20 mouse cellular contexts compared by ENCODE assay signal in the genomic region with DNA sequence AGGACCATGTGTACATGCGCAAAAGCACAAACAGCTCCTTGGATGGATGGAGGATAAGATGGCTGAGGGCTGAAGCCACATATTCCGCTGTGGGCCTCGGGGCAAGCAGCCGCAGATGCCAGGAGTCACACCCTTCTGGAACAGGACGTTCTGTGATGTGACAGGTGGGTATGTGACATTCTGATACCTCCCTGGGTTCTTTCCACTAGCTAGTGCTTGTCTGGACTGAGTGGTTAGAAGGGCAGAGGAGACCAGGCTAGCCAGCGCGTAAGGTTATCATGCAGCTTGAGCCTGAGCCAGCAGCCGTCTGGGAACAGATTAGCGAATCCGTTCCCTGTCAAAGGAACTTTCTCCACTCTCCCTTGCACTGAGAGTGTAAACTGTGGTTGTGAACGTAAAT. TPM values are rescaled to one million over a fixed set of nuclear protein-coding genes. Genes with fewer than 3 reads are reported as not detected.
DNase-seq lines count a peak whose midpoint lies in the region; ATAC-seq and TF ChIP-seq lines count a peak whose summit lies in the region.
"Had no signal": no experiment of that assay in that cellular context is flagged by ENCODE, and none has a peak within 500 bp of the region (broad histone marks: within the 10 kb centered on the region; RNA-seq: fewer than 3 reads in every experiment).

No protein-coding gene starts in this region.

- H3K4me3 ChIP-seq in bone marrow, adult 2 months (replicated peaks; ENCODE audit: control insufficient read depth, low read depth, low read length) = no peak overlapping the region
- no peak overlapping the region for H3K4me3 ChIP-seq in hindbrain, embryonic 14.5 days (replicated peaks; ENCODE audit: low read length)
- H3K4me3 ChIP-seq in kidney, embryonic 15.5 days (replicated peaks) = no peak overlapping the region
- H3K4me3 ChIP-seq: embryonic facial prominence, embryonic 12.5 days; forebrain, embryonic 13.5 days; heart, embryonic 13.5 days; intestine, embryonic 15.5 days had no signal

- H3K4me1 ChIP-seq in bone marrow, adult 2 months (ENCODE audit: control insufficient read depth, insufficient read depth, low read length) = peaks cover 10% of the 10 kb centered on the region
- no peaks in the 10 kb centered on the region for H3K4me1 ChIP-seq in hindbrain, embryonic 14.5 days (replicated peaks; ENCODE audit: control insufficient read depth, insufficient read depth, low read length)
- H3K4me1 ChIP-seq in kidney, embryonic 15.5 days = no peaks in the 10 kb centered on the region
- H3K4me1 ChIP-seq: embryonic facial prominence, embryonic 12.5 days; forebrain, embryonic 13.5 days; heart, embryonic 13.5 days had no signal

- H3K27me3 ChIP-seq in hindbrain, embryonic 14.5 days (ENCODE audit: control insufficient read depth, insufficient read depth, low read length) = no peaks in the 10 kb centered on the region
- no peaks in the 10 kb centered on the region for H3K27me3 ChIP-seq in kidney, embryonic 15.5 days
- H3K27me3 ChIP-seq: CH12.LX; embryonic facial prominence, embryonic 12.5 days; forebrain, embryonic 13.5 days; heart, embryonic 13.5 days; intestine, embryonic 15.5 days had no signal

- no peaks in the 10 kb centered on the region for H3K36me3 ChIP-seq in hindbrain, embryonic 14.5 days (replicated peaks; ENCODE audit: control insufficient read depth, insufficient read depth)
- no peaks in the 10 kb centered on the region for H3K36me3 ChIP-seq in kidney, embryonic 15.5 days
- H3K36me3 ChIP-seq: embryonic facial prominence, embryonic 12.5 days; heart, embryonic 13.5 days; intestine, embryonic 15.5 days had no signal

- H3K9ac ChIP-seq in hindbrain, embryonic 14.5 days = no peak overlapping the region
- no peak overlapping the region for H3K9ac ChIP-seq in kidney, embryonic 15.5 days
- H3K9ac ChIP-seq: embryonic facial prominence, embryonic 12.5 days; forebrain, embryonic 13.5 days; heart, embryonic 13.5 days; intestine, embryonic 15.5 days had no signal

- 68% methylated on average over 11 of the region's 11 CpGs for WGBS in bone marrow, adult 2 months
- WGBS in hindbrain, embryonic 14.5 days = 93% methylated on average over 11 of the region's 11 CpGs
- 75% methylated on average over 11 of the region's 11 CpGs for WGBS in kidney, embryonic 15.5 days

- H3K27ac ChIP-seq in bone marrow, adult 2 months (ENCODE audit: control insufficient read depth, insufficient read depth, low read depth, low read length, poor library complexity) = peak overlapping the region; percentile 52; the same call in 1 of the 2 replicates
- H3K27ac ChIP-seq in hindbrain, embryonic 14.5 days = no peak overlapping the region
- H3K27ac ChIP-seq in kidney, embryonic 15.5 days = no peak overlapping the region
- H3K27ac ChIP-seq: embryonic facial prominence, embryonic 12.5 days; forebrain, embryonic 13.5 days; heart, embryonic 13.5 days; intestine, embryonic 15.5 days had no signal

- no peaks in the 10 kb centered on the region for H3K9me3 ChIP-seq in hindbrain, embryonic 14.5 days (ENCODE audit: control insufficient read depth, low read length)
- no peaks in the 10 kb centered on the region for H3K9me3 ChIP-seq in kidney, embryonic 15.5 days (replicated peaks)
- H3K9me3 ChIP-seq: embryonic facial prominence, embryonic 12.5 days; forebrain, embryonic 13.5 days; intestine, embryonic 15.5 days had no signal

- H3K4me2 ChIP-seq in hindbrain, embryonic 14.5 days (replicated peaks) = no peak overlapping the region
- no peak overlapping the region for H3K4me2 ChIP-seq in kidney, embryonic 15.5 days
- H3K4me2 ChIP-seq: embryonic facial prominence, embryonic 12.5 days; forebrain, embryonic 13.5 days; heart, embryonic 13.5 days; intestine, embryonic 15.5 days had no signal

- no peak for ATAC-seq in hindbrain, embryonic 14.5 days (ENCODE audit: low FRiP score)
- no peak for ATAC-seq in kidney, embryonic 15.5 days (replicated peaks; ENCODE audit: low FRiP score)
- ATAC-seq: forebrain, embryonic 13.5 days; hindbrain, embryonic 16.5 days; intestine, embryonic 15.5 days had no signal

- TF ChIP-seq POLR2A in bone marrow, adult 2 months (IDR thresholded peaks at IDR 0.05; ENCODE audit: borderline replicate concordance, control insufficient read depth, low read depth, low read length) = no peak

- DNase-seq in CD4-positive helper T cell, adult 2 months (ENCODE audit: low read depth, low spot score) = peak; percentile 72
- peak; percentile 60 for DNase-seq in CD4-positive, CD25-positive, alpha-beta regulatory T cell, adult 2 months (ENCODE audit: low read depth, low spot score)
- DNase-seq in naive thymus-derived CD4-positive, alpha-beta T cell, adult 2 months (ENCODE audit: low read depth) = peak; percentile 71
- no peak for DNase-seq in hindbrain, embryonic 14.5 days (ENCODE audit: low spot score)
- no peak for DNase-seq in right cerebral cortex, postnatal 14 days
- DNase-seq: adrenal gland, adult 8-10 months; adrenal gland, postnatal 36 days; cerebellum, adult 11 months; cerebellum, adult 9-10 months; cerebellum, postnatal 25 days; gastrocnemius, postnatal 36 days; heart, postnatal 36 days had no signal

- TF ChIP-seq CTCF in bone marrow, adult 2 months (IDR thresholded peaks at IDR 0.05; ENCODE audit: control insufficient read depth, insufficient read depth, low read length) = no peak

RNA-seq across cellular contexts. Expression of a gene that starts 20.0 kb away (rescaled TPM):
- polyA plus RNA-seq in bone marrow, adult 2 months (2011; ENCODE audit: insufficient read depth, insufficient read length, low replicate concordance, missing spikeins) = 34.7 and 69.0 TPM in 2 replicates
- polyA plus RNA-seq in hindbrain, embryonic 14.5 days (2014; fragmentation: Nextera tagmentation; extraction: Ambion mirVana) = 78.1 and 83.0 TPM in 2 replicates
- polyA plus RNA-seq in kidney, embryonic 15.5 days (2015; fragmentation: Nextera tagmentation; extraction: Ambion mirVana) = 88.1 and 94.0 TPM in 2 replicates

RNA-seq across cellular contexts. Expression of a gene that starts 24.1 kb away (rescaled TPM):
- 26.4 and 54.8 TPM in 2 replicates for polyA plus RNA-seq in bone marrow, adult 2 months (2011; ENCODE audit: insufficient read depth, insufficient read length, low replicate concordance, missing spikeins)
- 73.7 and 79.1 TPM in 2 replicates for polyA plus RNA-seq in hindbrain, embryonic 14.5 days (2014; fragmentation: Nextera tagmentation; extraction: Ambion mirVana)
- polyA plus RNA-seq in kidney, embryonic 15.5 days (2015; fragmentation: Nextera tagmentation; extraction: Ambion mirVana) = 7.5 and 7.7 TPM in 2 replicates

RNA-seq across cellular contexts. Expression of a gene that starts 39.5 kb away (rescaled TPM):
- polyA plus RNA-seq in bone marrow, adult 2 months (2011; ENCODE audit: insufficient read depth, insufficient read length, low replicate concordance, missing spikeins) = not detected in 2 replicates
- 0.94 and 0.99 TPM in 2 replicates for polyA plus RNA-seq in hindbrain, embryonic 14.5 days (2014; fragmentation: Nextera tagmentation; extraction: Ambion mirVana)
- polyA plus RNA-seq in kidney, embryonic 15.5 days (2015; fragmentation: Nextera tagmentation; extraction: Ambion mirVana) = 3.1 and 3.3 TPM in 2 replicates

RNA-seq across cellular contexts. Expression of a gene that starts 48.9 kb away (rescaled TPM):
- 9.9 and 25.0 TPM in 2 replicates for polyA plus RNA-seq in bone marrow, adult 2 months (2011; ENCODE audit: insufficient read depth, insufficient read length, low replicate concordance, missing spikeins)
- 23.5 and 25.5 TPM in 2 replicates for polyA plus RNA-seq in hindbrain, embryonic 14.5 days (2014; fragmentation: Nextera tagmentation; extraction: Ambion mirVana)
- 40.6 and 52.6 TPM in 2 replicates for polyA plus RNA-seq in kidney, embryonic 15.5 days (2015; fragmentation: Nextera tagmentation; extraction: Ambion mirVana)

RNA-seq across cellular contexts. Expression of a gene that starts 54.6 kb away (rescaled TPM):
- 58.4 and 78.7 TPM in 2 replicates for polyA plus RNA-seq in bone marrow, adult 2 months (2011; ENCODE audit: insufficient read depth, insufficient read length, low replicate concordance, missing spikeins)
- 223 and 231 TPM in 2 replicates for polyA plus RNA-seq in hindbrain, embryonic 14.5 days (2014; fragmentation: Nextera tagmentation; extraction: Ambion mirVana)
- polyA plus RNA-seq in kidney, embryonic 15.5 days (2015; fragmentation: Nextera tagmentation; extraction: Ambion mirVana) = 100 and 129 TPM in 2 replicates

Comparison
In these comparisons a context has a peak if more than half of its experiments do, and no peak if none do; other contexts are left out.
1. DNase-seq: peak in CD4-positive helper T cell, adult 2 months (single experiment), CD4-positive, CD25-positive, alpha-beta regulatory T cell, adult 2 months (single experiment) and naive thymus-derived CD4-positive, alpha-beta T cell, adult 2 months (single experiment); none in hindbrain, embryonic 14.5 days (single experiment) and right cerebral cortex, postnatal 14 days (single experiment).